Mouse (Mus musculus): ENCODE results near the gene Esyt1. TPM values are rescaled to one million over a fixed set of nuclear protein-coding genes. Genes with fewer than 3 reads are reported as not detected.

The Esyt1 gene
- total and polyA plus RNA-seq, 3 experiments: 20.2 to 48.0 (median 38.2) TPM

DNA sequence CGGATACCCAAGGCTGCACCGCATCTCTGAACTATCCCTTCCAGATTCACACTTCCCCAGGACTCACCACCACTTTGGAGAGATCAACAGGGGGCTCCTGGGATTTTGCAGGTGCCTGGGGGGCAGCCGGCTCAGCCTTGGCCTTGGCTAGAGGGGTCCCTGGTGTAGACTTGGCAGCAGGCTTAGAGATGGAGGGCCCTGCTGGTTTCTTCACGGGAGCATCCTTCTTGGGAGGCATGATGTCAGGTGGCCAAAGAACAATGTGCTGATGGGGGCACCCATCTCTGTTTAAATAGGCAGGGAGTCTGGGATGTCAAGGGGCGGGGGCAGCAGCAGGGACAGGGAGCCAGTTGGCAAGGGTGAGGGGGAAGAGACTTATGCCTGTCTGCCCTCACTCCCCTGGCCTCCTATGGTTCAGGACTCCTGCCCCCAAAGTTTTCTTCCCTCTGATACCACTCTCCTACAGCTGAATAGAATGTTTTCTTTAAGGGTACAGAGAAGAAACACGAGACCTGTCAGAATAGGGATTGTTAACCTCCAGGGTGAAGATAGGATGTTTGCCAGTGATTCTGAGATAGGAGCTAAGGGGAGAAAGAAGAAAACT, 28.4 kb downstream of the Esyt1 start:
- no peak overlapping the region for H3K9ac ChIP-seq (ENCODE audit: insufficient read depth, low read depth)
- no peaks in the 10 kb centered on the region for H3K27me3 ChIP-seq (replicated peaks)
- DNase-seq (ENCODE audit: extremely low read depth): no peak
- H3K79me2 ChIP-seq (replicated peaks; ENCODE audit: control insufficient read depth, extremely low read depth, insufficient read depth, poor library complexity, severe bottlenecking): peaks cover 12% of the 10 kb centered on the region
- no peak overlapping the region for H3K4me3 ChIP-seq (replicated peaks in 1 of 3; ENCODE audit: low read depth in 2 of 3, low read length in 2 of 3, poor library complexity in 1 of 3)
- peaks cover under 1 to 6% of the 10 kb centered on the region in 2 experiments for H3K36me3 ChIP-seq (replicated peaks in 1 of 2; ENCODE audit: control insufficient read depth in 1 of 2, insufficient read depth in 1 of 2, low read length in 1 of 2)
- H3K4me1 ChIP-seq (ENCODE audit: control insufficient read depth in 1 of 2, insufficient read depth in 2 of 2): peaks cover 4 to 34% of the 10 kb centered on the region in 2 experiments; a peak in 3 of 4 replicates
- no peak overlapping the region for H3K27ac ChIP-seq (ENCODE audit: insufficient read depth, low read depth)
- dilution Hi-C loops (cut with MboI; ENCODE audit: extremely low pct_ligation_motif_present, extremely low pct_unique_long_range_greater_than_20kb, low sequenced_read_pairs) (no loop called here), in situ Hi-C loops (cut with MboI; ENCODE audit: low pct_ligation_motif_present, low pct_unique_long_range_greater_than_20kb, low sequenced_read_pairs) (no loop called here)
- TF ChIP-seq JUND (conservative IDR thresholded peaks at IDR 0.05; ENCODE audit: low read depth, low read length) (no peak), TBP (conservative IDR thresholded peaks at IDR 0.05; ENCODE audit: low read depth, low read length) (no peak), PAX5 (IDR thresholded peaks at IDR 0.05; ENCODE audit: low read length) (no peak), MXI1 (IDR thresholded peaks at IDR 0.05; ENCODE audit: low read depth, low read length) (no peak), NELFE (IDR thresholded peaks at IDR 0.05; ENCODE audit: low read depth, low read length) (no peak), NRF1 (IDR thresholded peaks at IDR 0.05; ENCODE audit: low read depth, low read length) (no peak), TCF12 (IDR thresholded peaks at IDR 0.05; ENCODE audit: low read depth, low read length) (no peak), MEF2A (IDR thresholded peaks at IDR 0.05; ENCODE audit: borderline replicate concordance, low read depth, low read length) (no peak), SMC3 (IDR thresholded peaks at IDR 0.05; ENCODE audit: low read depth, low read length) (no peak)
- no peak overlapping the region for H3K4me2 ChIP-seq (ENCODE audit: insufficient read depth, low read depth, poor library complexity, severe bottlenecking)
- H3K9me3 ChIP-seq (replicated peaks; ENCODE audit: low read length): no peaks in the 10 kb centered on the region

DNA sequence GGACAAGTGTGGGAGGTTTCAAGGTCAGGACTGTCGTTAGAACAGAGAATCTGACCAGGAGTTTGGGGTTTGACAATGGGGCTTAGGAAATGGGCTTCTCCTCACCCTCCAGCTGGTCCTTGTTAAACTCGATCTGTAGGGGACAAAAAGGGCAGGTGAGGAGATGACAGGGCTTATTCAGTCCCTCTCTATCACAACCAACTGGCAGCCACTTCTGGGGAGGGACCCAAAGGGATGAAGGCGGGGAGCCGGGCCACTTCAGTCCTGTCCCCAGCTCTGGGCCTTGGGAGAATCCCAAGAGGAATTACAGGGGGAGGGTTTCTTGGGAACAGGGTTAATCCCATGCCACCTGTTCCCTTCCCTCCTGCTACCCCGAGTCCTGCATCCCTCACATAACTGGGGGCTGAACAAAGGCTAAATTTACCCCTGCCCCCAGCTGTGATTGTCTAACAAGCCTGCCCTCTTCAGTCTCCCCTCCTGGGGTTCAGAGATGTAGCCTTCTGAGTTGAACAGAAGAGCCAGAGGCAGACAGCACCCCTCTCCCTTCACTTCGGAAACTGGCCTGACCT, 29.1 kb downstream of the Esyt1 start:
- TF ChIP-seq MAZ (IDR thresholded peaks at IDR 0.05; ENCODE audit: low read depth, low read length) (no peak), SMC3 (IDR thresholded peaks at IDR 0.05; ENCODE audit: low read depth, low read length) (no peak), ZMIZ1 (IDR thresholded peaks at IDR 0.05; ENCODE audit: low read depth, low read length) (no peak), POLR2AphosphoS2 (IDR thresholded peaks at IDR 0.05; ENCODE audit: low read depth, low read length) (no peak), JUND (conservative IDR thresholded peaks at IDR 0.05; ENCODE audit: low read depth, low read length) (no peak), PAX5 (IDR thresholded peaks at IDR 0.05; ENCODE audit: low read length) (no peak), USF2 (conservative IDR thresholded peaks at IDR 0.05; ENCODE audit: low read depth, low read length) (no peak), USF1 (IDR thresholded peaks at IDR 0.05; ENCODE audit: low read depth, low read length) (no peak), NELFE (IDR thresholded peaks at IDR 0.05; ENCODE audit: low read depth, low read length) (no peak), NRF1 (IDR thresholded peaks at IDR 0.05; ENCODE audit: low read depth, low read length) (no peak), EP300 (IDR thresholded peaks at IDR 0.05; ENCODE audit: low read length) (no peak), CHD2 (IDR thresholded peaks at IDR 0.05; ENCODE audit: low read length) (no peak)
- H3K36me3 ChIP-seq (replicated peaks in 1 of 2; ENCODE audit: control insufficient read depth in 1 of 2, insufficient read depth in 1 of 2, low read length in 1 of 2): peaks cover 7 to 12% of the 10 kb centered on the region in 2 experiments
- H3K9me3 ChIP-seq (replicated peaks; ENCODE audit: low read length): no peaks in the 10 kb centered on the region
- no peak overlapping the region for H3K4me3 ChIP-seq (replicated peaks in 1 of 3; ENCODE audit: low read depth in 2 of 3, low read length in 2 of 3, poor library complexity in 1 of 3)
- peaks cover 15% of the 10 kb centered on the region for H3K79me2 ChIP-seq (replicated peaks; ENCODE audit: control insufficient read depth, extremely low read depth, insufficient read depth, poor library complexity, severe bottlenecking)
- H3K4me2 ChIP-seq (ENCODE audit: insufficient read depth, low read depth, poor library complexity, severe bottlenecking): no peak overlapping the region
- in situ Hi-C loops (cut with MboI; ENCODE audit: low pct_ligation_motif_present, low pct_unique_long_range_greater_than_20kb, low sequenced_read_pairs): no loop called here
- dilution Hi-C loops (cut with MboI; ENCODE audit: extremely low pct_ligation_motif_present, extremely low pct_unique_long_range_greater_than_20kb, low sequenced_read_pairs): no loop called here
- peaks cover 11 to 40% of the 10 kb centered on the region in 2 experiments; a peak in 3 of 4 replicates for H3K4me1 ChIP-seq (ENCODE audit: control insufficient read depth in 1 of 2, insufficient read depth in 2 of 2)
- H3K27me3 ChIP-seq (replicated peaks): no peaks in the 10 kb centered on the region
- H3K9ac ChIP-seq (ENCODE audit: insufficient read depth, low read depth): no peak overlapping the region
- no peak for DNase-seq (ENCODE audit: extremely low read depth)
- no peak overlapping the region for H3K27ac ChIP-seq (ENCODE audit: insufficient read depth, low read depth)

Data from CH12.LX (cell line).